Mouse (Mus musculus): ENCODE data around the gene Rnf144b.

Rnf144b gene

GRCm38 (mm10) chr13:47264382-47264781 is 141.9 kb downstream of the Rnf144b start:
- DNase-seq (ENCODE audit: low spot score in 2 of 2): no peak

GRCm38 (mm10) chr13:47266411-47266810 is 144.0 kb downstream of the Rnf144b start:
- DNase-seq (ENCODE audit: low spot score in 2 of 2): no peak

GRCm38 (mm10) chr13:47268227-47268626 is 145.8 kb downstream of the Rnf144b start:
- DNase-seq (ENCODE audit: low spot score in 2 of 2): no peak

- no peak for DNase-seq (ENCODE audit: low spot score in 2 of 2)
Observed at GRCm38 (mm10) chr13:47272928-47273327, 150.5 kb downstream of the Rnf144b start.

- DNase-seq (ENCODE audit: low spot score in 2 of 2): peak in 1 of 2 experiments; percentile 13
Observed at GRCm38 (mm10) chr13:47273487-47273886, 151.0 kb downstream of the Rnf144b start.

- DNase-seq (ENCODE audit: low spot score in 2 of 2): no peak
Observed at GRCm38 (mm10) chr13:47274139-47274538, 151.7 kb downstream of the Rnf144b start.

GRCm38 (mm10) chr13:47277000-47277823 is 154.8 kb downstream of the Rnf144b start:
- no peak for DNase-seq (ENCODE audit: low spot score in 2 of 2)

- DNase-seq (ENCODE audit: low spot score in 2 of 2): no peak
Observed at GRCm38 (mm10) chr13:47277824-47278290, 155.4 kb downstream of the Rnf144b start.

- DNase-seq (ENCODE audit: low spot score in 2 of 2): no peak
Observed at GRCm38 (mm10) chr13:47282221-47282620, 159.8 kb downstream of the Rnf144b start.

- DNase-seq (ENCODE audit: low spot score in 2 of 2): peak in 1 of 2 experiments; percentile 52
Observed at GRCm38 (mm10) chr13:47288449-47288848, 166.0 kb downstream of the Rnf144b start.

GRCm38 (mm10) chr13:47296465-47296864 is 174.0 kb downstream of the Rnf144b start:
- no peak for DNase-seq (ENCODE audit: low spot score in 2 of 2)
